Mouse (Mus musculus) lung, adult 18-20 months (tissue): ENCODE data around the gene Grin2a.
"Not testable (repeated sequence)": the region's sequence is repeated elsewhere in the genome, so short reads cannot be mapped to it uniquely, and the experiment has no call there.

Source experiments
- DNase-seq, 2 experiments: peaks; one replicate each; pipeline ENCODE4 v3.0.0; 2022; ENCODE audit warnings: mixed read lengths in 2 of 2

Grin2a gene

GRCm38 (mm10) chr16:9617215-9617614 is 378.1 kb downstream of the Grin2a start:
- no peak for DNase-seq

DNA sequence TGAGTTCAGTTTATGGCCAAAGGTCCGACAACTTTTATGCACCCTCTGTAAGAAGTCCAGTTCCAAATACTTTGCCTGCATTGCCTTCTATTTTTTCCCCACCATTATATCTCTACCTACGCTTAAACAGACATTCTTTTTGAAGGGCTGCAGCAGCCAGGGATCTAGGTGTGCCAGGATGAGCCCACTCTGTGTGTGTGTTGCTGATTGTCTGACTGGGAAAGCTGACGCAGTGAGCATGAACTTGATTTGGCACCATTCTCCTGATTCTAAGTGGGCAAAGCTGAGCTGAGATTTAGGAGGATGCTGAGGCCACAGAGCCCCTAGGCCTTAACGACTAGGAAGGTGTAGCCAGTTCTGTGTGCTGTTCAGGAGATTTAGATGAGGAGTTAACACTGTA is 378.6 kb downstream of the Grin2a start:
- no peak for DNase-seq

- DNase-seq, result not testable (repeated sequence)
Measured at GRCm38 (mm10) chr16:9612596-9612995, 382.8 kb downstream of the Grin2a start.

- DNase-seq, result no peak
Measured at GRCm38 (mm10) chr16:9607432-9607831, 387.9 kb downstream of the Grin2a start.

GRCm38 (mm10) chr16:9603983-9604382 is 391.4 kb downstream of the Grin2a start:
- DNase-seq, result no peak

GRCm38 (mm10) chr16:9602579-9602978 is 392.8 kb downstream of the Grin2a start:
- DNase-seq, result no peak

GRCm38 (mm10) chr16:9589176-9589575 is 406.2 kb downstream of the Grin2a start:
- DNase-seq, result no peak

DNA sequence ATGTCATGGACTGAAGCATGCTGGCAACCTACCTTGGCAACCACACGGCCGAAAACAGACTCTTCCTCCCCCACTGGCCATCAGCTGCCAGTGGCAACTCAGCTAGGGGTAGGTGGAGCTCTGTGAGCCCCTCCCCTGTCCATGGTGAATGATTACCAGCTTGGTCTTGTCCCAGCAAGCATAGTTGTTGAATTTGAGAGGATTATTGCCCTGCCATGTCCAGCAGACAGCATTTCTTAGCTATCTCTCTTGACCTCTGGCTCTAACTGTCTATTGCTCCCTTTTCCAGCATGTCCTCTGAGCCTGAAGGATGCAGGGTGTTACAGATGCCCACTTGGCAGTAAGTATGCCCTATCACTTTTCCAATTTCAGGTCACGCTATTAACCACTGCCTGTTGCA is 406.9 kb downstream of the Grin2a start:
- no peak for DNase-seq

DNA sequence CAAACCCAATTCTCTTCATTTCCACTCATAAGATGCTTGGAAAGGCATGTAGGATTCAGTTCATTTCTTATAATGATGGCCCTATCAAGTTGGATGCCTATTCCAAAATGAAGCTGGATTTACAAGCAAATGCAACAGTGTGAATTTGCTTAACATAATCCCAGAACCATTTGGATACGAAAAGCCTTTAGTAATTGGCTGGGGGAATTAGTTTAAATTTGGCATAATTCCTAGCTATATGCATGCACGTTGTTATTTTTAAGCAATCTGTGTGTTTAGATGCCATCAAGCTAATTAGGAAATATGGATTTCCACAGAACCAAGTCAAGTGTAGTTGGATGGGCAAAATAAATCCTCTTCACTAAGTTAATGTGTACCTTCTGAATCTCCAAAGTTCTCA is 411.4 kb downstream of the Grin2a start:
- DNase-seq, result no peak

DNA sequence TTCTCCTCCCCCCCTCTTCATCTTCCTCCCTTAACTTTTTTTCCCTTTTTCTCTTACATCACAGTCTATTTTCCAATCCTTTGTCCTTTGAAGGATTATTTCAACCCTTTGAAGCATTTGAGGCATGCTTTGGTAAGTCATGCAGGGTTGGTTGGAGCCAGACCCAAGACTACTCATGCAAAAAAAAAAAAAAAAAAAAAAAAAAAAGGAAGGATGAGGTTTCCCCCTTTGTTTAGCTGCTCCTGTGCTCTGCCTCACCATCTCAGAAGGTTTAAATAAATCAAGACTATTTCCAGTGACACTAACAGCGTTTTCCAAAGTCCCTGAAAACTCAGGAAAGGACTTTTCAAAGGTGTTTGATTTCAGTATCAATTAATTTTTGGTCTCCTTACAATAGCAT is 423.6 kb downstream of the Grin2a start:
- no peak for DNase-seq

- DNase-seq, result no peak
Measured at GRCm38 (mm10) chr16:9567286-9567685, 428.1 kb downstream of the Grin2a start.

DNA sequence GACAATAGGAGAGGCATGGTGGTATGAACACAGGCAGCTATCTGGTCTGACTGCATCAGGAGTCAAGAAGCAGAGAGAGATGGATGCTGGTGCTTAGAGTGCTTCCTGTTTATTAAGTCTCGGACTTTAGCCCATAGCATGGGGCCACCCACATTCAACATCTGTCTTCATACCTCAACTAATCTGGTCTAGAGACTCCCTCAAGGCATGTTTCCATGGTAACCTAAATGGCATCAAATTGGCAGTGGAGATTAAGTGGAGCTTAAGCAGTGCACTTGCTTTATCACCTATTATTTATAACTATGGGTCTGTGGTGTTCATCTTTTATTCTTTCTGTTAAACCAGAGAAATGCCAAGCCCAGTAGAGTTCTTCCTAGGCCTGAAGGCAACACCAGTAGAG is 433.5 kb downstream of the Grin2a start:
- DNase-seq, result no peak

DNA sequence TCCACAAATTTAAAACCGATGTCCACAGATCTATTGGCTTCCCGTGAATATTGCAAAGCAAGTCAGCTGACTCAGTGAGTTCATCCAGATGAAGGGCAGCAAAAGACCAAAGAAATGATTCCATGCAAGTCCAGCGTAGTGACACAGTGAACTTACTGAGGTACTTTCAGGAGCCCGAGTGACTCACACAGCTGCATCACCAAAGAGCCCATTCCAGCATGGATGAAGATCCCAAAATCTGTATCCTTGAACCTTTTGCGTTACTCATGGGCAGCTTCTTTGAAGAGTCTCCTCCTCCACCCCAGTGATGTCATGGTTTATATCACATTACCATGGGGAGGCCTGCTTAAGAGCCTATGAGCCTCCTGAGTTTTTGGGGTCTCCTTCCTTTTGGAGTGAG is 460.2 kb downstream of the Grin2a start:
- DNase-seq, result no peak

GRCm38 (mm10) chr16:9533564-9534332 is 461.6 kb downstream of the Grin2a start:
- no peak for DNase-seq

- DNase-seq, result no peak
Measured at GRCm38 (mm10) chr16:9532843-9533532, 462.4 kb downstream of the Grin2a start.

GRCm38 (mm10) chr16:9527214-9527613 is 468.1 kb downstream of the Grin2a start:
- no peak for DNase-seq

DNA sequence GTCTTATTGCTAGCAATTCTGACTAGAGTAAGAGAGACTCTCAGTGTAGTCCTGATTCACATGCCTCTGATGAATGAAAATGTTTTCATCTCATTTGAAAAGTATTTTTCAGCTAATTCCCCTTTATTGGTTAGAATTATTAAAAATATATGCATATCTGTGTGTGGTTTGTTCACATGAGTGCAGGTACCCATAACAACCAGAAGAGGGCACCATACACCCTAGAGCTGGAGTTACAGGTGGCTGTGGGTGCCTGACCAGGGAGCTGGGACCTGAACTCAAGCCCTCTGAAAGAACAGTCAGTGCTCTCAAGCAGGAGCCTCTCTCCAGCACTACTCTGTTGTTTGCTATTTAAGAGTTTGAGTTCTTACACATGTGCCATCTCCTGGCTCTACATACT is 472.0 kb downstream of the Grin2a start:
- DNase-seq, result no peak
